Mouse (Mus musculus) erythroblast, embryonic 14.5 days (primary cell): ENCODE data around the gene Msantd3.

Experiments
- GATA1 ChIP-seq: IDR thresholded peaks from 2 replicates; pipeline ENCODE4 v1.6.1; 2012; ENCODE audit warnings: low read length, inconsistent platforms, mixed read lengths
- TAL1 ChIP-seq: IDR thresholded peaks from 3 replicates; pipeline ENCODE4 v1.6.1; 2012; ENCODE audit warnings: low read length, inconsistent platforms, mixed read lengths

- TF ChIP-seq GATA1: no peak
- TF ChIP-seq TAL1: no peak
Observed at GRCm38 (mm10) chr4:48492510-48492909, 47.2 kb upstream of the Msantd3 start.
